Mouse (Mus musculus): ENCODE measurements around the gene Btn1a1.

Btn1a1 gene

DNA sequence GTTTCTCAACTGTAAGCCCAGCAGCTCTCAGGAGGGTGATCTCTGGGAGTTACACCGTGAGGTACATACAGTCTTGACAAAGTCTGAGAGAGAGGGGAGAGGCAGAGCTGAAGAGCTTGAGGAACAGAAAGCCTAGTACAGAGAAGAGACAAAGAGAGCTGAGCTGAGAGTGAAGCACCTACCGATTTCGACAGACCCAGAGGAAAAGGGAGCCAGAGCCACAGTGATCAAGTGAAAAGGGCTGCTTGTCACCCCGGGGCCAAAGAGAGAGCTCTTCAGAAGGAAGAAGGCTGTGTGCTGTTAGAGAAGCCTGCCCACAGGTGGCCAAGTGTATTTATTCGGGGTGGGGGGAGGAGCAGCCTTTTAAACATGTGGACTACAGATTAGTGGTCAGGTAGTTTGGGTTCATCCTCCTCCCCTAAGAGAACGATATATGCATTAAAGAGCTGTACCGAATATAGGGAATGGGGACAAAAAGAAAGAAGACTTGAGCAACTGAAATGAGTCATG, at the start of gene Btn1a1:
TSS of gene Btn1a1 (minus strand) at position 302 of the 510 bp plus-strand sequence.
- no peak for DNase-seq (ENCODE audit: low spot score in 2 of 2)

DNA sequence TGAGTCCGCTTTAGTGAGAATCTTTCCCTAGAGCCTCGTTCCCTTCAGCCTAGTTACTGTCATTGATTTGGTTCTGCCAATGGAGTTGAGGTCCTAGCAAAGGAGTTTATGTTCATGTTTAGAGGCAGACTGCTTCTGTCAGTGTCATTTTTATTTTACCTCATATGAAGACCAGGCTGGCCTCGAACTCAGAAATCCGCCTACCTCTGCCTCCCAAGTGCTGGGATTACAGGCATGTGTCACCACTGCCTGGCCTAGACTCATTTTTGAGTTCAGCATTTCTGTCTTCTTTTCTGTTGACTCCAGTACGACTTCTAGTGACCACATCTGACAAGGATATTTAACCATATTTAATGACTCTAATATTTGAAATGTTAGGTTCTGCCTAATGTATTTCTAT, 49.6 kb upstream of the Btn1a1 start:
- no peak for DNase-seq (ENCODE audit: low spot score in 2 of 2)

DNA sequence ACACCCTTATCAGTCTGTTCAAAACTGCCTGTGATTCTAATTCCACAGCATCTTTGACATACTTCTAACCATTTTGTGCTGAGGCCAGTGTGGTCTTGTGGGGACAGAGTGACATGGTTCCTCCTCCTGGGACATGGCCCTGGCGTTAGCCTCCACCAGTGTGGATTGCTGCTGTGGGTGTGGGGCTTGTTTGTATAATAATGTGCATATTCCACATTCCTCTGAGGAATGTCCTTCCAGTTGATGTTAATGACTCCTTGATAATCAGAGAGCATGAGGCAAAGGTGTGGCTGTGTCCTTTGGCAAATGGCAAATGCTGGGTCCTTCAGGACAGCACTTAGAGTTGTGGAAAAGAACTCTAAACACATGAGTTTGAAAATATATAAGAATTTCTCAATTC, 47.8 kb upstream of the Btn1a1 start:
- DNase-seq (ENCODE audit: low spot score in 2 of 2) = no peak

DNA sequence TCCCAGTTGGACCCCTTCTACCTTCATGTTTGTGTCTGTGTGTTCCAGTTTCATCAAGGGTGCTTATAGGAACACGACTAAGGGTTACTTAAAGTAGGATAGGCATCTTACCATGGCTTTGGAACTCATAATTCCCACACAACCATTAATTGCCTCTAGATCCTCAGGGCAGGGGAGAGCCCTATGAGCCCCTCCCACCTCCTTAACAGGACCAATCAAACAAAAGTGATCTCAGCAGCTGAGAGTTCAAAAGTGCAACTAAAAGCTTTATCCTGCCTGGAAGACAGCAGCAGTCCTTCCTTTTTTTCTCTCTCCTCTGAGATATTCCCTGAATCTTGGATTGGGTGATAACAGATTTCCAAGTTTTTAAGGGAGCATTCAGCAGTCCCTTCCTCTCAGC, 44.4 kb upstream of the Btn1a1 start:
- no peak for DNase-seq (ENCODE audit: low spot score in 2 of 2)

DNA sequence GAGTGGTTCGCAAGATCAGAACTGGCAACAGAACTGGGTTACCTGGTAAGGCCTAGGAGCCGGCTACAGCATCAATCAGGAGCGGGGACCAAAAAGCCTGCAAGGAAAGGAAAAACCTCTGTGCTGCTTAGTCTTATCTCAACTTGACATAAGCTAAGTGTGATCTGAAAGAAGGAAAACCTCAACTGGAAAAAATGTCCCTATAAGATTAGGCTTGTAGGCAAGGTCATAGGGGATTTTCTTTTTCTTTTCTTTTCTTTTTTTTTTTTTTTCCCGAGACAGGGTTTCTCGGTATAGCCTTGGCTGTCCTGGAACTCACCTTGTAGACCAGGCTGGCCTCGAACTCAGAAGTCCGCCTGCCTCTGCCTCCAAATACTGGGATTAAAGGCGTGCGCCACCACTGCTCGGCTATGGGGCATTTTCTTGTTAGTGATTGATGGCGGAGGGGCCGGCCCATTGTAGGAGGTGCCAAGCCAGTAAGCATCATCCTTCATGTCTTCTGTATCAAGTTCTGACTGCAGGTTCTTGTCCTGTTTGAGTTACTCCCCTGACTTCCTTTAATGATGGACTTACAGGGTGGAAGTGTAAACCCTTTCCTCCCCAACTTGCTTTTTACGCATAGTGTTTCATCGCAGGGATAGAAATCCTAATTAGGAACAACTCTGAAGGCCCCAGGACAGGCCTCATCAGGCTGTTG, 41.3 kb upstream of the Btn1a1 start:
- DNase-seq (ENCODE audit: low spot score in 2 of 2) = no peak

DNA sequence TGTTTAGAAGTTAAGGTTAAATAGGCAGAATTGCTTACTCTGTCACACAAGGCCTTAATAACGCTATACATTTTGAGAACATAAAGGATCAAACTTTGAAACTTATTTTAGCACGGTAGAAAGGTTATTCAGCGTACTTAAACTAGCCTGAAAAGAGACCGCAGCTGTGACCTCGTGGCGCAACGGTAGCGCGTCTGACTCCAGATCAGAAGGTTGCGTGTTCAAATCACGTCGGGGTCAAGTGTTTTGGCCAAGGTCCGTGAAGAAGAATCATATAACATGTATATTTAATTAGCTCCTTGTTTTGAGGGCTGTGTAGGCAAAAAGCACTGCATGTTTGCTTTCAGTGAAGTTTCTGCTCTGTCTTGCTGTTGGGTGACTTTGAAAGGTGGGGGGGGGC, 40.6 kb upstream of the Btn1a1 start:
- no peak for DNase-seq (ENCODE audit: low spot score in 2 of 2)

DNA sequence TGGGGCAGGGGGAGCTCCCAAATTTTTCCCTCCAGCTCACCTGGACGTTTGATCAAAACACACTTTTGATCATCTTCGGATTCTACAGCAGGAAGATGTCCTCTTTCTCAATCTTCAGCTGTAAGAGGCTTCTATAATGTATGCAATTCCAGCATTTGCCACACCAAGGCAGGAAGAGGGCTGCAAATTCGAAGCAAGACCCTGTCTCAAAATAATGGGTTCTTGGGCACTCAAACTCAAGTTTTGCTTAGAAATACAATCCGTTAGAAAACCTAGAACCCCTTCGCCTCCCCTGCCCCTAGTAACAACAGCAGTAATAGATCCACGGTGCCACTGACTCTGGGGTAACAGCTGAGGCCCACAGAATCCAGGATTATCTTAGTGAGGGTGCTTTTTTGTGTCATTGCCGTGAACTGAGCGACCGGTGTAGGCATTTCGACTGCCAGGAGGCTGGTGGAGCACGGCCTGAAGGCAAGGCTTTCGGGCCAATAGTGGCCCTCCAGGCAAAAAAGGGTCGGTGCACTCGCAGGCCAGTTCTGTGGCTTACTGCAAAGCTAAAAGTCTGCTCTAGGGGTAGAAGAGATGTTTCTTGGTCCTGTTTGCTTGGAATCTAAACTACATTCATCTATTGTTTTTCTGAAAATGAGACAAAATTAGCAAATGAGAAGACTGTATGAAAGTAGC, 40.1 kb upstream of the Btn1a1 start:
- no peak for DNase-seq (ENCODE audit: low spot score in 2 of 2)

DNA sequence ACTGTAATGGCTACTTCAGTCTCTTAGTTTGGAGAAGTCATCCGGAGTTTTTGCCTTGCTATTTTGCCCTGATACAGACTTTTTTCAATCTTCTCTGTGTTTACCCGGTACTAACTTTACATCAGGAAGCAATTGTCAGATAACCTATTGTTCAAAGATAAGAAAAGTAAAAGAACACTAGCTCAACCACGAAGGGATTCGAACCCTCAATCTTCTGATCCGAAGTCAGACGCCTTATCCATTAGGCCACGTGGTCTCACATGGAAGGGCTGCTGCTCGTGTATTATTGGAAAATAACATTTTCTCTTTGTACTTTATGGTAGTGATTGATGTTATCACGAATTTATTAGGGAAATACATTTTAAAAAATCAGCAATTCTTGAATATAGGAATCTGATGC, 38.1 kb upstream of the Btn1a1 start:
- DNase-seq (ENCODE audit: low spot score in 2 of 2) = peak in 1 of 2 experiments; percentile 77

DNA sequence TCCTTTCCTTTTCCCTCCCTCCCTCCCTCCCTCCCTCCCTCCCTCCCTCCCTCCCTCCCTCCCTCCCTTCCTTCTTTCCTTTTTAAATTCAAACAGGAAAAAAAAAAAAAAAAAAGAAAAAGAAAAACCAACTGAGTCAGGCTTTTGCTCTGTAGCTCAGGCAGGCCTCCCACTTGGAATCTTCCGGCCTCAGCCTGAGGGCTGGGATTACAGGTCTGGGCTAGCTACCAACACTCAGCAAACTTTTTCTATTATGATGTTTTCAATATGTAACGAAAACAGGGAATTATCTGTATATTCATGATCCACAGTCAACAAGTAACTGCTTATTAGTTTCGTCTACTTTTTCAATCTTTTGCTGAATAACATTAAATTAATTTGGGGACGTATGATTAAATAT, 37.2 kb upstream of the Btn1a1 start:
- no peak for DNase-seq (ENCODE audit: low spot score in 2 of 2)

DNA sequence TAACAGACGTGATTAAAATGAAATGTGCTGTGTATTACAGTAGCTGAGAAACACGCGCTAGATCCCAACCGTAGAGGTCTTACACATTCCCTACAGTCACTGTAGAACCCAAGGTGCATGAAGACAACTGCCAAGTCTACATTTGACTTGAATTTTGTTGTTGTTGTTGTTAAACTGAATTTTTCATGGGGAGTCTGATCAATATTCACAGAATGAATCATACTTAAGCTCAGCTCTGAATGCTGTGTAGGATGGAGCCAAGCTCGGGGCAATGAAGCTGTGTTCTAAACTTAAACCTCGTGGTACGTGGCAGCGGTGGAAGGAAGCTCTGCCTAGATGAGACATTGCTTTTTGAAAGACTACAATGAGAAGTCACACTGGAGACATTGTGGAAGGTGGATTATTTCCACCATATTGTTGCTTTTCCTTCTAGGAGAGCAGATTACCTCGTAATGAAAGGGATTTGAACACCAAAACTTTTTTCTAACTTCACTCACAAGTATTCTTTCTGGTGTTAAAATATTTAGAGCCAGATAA, 36.4 kb upstream of the Btn1a1 start:
- DNase-seq (ENCODE audit: low spot score in 2 of 2) = no peak

DNA sequence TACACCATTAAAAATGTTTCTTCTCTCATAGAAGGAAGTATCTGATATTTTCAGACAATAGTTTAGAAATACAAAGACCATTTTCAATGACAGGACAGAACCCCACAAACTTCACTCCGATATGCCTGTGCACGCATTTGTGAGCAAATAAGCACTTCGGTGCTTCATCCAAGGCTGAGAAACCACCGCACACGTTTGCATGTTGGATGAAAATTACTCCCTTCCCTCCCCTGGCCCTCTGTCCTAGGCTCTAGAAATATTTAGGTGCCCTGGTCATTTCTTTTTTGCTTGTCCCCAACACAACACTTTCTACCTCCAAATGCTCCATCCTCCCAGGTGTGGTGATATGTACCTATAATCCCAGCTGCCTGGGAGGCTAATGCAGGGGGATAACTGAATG, 35.8 kb upstream of the Btn1a1 start:
- no peak for DNase-seq (ENCODE audit: low spot score in 2 of 2)

DNA sequence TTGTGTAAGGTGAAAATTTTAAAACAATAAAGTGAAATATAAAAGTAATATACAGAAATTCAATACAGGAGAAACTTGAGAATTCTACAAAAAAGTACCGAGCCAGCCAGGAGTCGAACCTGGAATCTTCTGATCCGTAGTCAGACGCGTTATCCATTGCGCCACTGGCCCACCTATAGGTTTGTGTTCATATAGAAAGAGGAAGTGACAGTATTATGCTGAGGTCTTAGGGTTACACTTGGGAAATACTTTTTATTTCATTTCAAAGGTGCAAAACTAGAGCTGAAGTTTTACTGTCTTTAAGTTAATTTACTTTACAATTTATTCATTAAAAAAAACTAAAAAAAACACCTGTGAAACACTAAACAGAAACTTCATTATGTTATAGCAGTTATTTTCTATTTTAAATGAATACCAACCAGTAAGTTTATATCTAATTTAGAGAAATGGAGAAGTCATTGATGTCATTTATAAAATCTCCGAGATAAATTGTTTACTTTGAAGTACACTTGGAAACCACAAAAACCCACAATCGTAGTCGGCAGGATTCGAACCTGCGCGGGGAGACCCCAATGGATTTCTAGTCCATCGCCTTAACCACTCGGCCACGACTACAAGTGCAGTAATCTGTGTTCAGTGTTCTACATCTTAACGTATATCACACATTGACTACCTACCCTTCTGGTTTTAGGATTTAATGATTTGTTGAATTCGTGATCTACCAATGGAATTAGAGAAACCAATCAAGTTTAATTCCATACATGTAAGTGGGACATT, 34.9 kb upstream of the Btn1a1 start:
- DNase-seq (ENCODE audit: low spot score in 2 of 2) = peak in 1 of 2 experiments; percentile 86

DNA sequence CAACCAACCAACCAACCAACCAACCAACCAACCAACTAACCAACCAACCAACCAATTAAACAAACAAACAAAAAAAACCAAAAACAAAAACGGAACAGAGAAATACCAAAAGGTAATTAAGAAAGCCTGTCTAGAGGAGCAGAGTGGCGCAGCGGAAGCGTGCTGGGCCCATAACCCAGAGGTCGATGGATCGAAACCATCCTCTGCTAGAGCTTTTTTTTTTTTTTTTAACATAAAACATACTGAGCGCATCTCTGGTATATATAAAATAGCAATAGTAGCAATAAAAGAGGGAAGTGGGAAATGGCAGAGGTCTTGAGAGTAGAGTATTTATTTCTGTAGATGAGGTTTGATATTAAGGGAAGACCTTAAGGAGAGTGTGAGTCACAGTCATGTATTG, 34.2 kb upstream of the Btn1a1 start:
- no peak for DNase-seq (ENCODE audit: low spot score in 2 of 2)

DNA sequence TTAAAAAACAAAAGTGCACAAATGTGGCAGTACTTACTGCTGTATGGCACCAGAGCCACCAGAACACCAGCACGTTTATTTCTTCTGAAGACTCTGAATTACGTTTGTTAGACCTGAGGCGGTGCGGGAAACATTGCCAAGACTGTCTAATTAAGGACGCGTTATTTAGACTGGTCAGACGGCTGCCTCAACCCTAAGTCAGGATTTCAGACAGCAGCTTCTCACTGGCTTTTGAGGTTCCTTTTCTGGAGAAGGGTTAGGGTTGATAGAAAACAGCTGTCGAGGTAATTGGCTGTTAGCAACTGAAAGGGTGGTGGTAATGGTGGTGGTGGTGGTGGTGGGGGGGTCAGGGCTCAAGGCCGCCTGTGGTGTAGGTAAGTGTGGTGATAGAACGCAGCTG, 33.0 kb upstream of the Btn1a1 start:
- no peak for DNase-seq (ENCODE audit: low spot score in 2 of 2)

DNA sequence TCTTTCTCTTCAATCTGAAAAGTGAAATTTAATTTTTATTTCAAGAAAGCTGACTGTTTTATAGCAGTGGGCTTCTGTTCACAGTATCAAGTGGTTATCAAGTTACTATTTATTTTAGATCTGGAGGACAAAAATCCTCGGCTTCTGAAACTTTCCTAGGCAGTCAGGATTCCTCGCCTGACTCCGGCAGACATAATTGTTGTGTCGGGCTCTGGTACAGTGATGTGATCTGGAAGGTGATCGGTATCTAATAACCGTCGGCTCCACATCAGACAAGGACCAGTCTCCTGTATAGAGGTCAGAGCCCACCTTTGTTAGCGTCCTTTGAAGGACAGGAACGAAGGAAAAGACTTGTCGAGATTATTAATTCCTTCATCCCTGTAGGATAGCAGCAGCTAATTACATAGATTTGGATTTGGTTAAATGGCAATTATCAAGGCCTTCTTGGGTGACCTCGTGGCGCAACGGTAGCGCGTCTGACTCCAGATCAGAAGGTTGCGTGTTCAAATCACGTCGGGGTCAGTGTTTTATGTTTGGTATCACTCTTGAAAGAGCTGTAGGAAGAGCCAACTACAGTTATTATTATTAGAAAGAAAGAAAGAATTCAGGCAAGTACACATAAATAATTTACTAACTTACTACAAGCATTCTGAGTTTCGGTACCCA, 32.1 kb upstream of the Btn1a1 start:
- peak in 1 of 2 experiments; percentile 43 for DNase-seq (ENCODE audit: low spot score in 2 of 2)

DNA sequence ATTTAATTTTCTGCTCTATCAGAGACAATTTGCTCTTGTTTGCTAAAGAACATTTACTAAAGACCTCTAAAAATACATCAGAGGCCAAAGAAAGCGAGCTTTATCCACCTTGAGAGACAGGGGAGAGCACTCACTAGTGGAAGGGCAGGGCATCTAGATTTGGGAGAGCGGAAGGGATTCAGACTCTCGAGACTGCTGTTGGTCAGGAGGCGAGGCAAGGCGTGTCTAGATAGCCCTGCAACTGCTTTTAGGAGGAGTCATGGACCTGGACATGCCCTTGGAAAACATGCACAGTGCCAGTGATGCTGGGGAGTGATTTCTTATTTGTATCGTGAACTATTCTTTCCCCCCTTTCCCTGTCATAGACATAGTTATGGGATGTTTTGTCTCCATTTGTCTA, 29.8 kb upstream of the Btn1a1 start:
- DNase-seq (ENCODE audit: low spot score in 2 of 2) = no peak

DNA sequence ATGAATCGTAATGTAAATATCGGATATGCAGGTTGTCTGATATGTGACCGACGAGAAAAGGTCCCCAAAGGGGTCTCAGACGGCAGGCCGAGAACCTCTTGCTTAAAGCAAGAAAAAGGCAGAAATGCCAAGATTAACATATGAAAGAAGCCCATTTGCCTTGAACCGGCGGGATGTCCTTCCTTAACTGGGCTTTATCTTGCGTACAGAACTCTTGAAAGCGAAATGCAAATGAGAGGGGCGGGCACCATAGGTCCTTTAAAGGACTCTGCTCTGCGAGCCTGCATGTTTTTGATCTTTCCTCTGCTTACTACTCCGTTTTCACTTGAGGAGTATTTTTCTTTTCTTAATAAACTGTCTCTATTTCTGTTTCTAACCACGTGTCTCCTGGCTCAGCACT, 26.3 kb upstream of the Btn1a1 start:
- DNase-seq (ENCODE audit: low spot score in 2 of 2) = no peak

DNA sequence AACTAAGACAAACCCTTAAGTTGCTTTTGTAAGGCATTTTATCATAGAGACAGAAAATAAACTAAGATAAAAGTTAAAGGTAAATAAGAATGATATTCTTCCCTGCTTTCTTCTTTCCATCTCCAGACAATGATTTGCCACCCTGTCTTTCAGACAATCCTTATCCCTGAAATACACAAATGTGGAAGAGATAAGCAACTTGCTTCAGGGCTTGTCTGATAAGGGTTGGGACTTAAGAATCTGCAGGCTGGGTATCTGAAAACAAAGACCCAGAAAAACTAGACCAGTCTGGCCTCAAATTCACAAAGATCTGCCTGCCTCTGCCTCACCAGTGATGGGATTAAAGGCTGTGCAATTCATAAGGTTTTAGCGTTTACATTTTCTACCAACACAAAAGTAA, 25.6 kb upstream of the Btn1a1 start:
- no peak for DNase-seq (ENCODE audit: low spot score in 2 of 2)

DNA sequence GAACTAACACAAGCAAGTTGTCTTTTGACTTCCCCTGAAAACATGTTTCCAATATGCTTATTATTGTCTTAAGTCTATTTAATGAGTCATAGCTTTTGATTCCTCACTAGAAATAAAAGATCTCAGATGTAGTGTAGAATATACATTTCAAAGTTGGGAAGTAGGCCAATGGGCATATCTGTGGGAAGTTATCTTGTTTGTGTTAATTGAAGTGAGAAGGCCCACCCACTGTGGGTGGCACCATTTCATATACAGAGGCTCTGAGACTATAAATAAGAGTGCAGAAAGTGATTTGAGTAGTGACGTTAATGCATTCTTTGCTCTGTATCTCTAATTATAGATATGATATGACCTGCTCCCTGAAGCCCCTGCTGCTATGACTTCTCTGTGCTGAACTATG, 25.2 kb upstream of the Btn1a1 start:
- no peak for DNase-seq (ENCODE audit: low spot score in 2 of 2)

DNA sequence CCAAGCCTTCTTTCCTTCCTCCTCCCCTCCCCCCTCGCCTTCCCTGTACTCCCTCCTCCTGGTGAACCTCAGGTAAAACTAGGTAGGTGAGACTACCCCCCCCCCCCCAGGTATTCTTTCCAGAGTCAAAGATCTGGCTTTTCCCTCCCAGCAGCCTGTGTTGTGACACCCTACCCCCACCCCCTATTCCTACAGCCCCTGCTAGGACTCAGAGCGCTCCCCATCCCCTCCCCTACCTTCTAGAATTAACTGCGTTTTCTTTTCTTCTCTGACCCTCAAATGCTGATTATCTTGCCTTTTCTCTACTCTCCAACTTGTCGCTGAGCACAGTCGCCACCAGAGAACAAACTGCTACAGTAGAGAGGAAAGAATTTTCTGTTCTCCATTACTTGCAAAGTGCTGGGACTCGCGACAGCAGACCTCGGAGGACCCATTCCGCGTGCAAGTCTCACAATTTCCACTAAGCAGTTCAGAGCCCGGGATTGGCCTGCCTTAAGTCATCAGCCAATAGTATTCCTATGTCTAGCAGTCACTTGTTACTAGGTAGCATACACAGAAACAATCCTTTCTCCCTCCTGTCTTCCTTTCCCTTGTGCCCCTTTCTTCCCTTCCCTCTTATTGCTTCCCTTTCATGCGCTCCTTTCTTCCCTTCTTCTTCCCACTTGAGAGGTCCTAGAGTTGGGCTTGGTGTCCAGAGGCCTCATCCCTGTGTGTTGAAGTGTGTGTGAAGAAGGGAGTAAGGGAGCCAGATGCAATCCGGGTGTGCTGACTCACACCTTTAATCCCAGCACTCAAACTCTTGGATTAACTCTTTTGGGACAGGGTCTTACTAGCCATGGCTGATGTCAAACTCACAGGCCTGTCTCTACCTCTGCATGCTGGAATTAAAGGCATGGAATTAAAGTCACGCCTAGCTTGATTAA, 23.0 kb upstream of the Btn1a1 start, which contains the start of gene Btn2a2:
TSS of gene Btn2a2 (minus strand) at position 458 of the 923 bp plus-strand sequence.
- peak; percentile 43 to 73 for DNase-seq (ENCODE audit: low spot score in 2 of 2)

DNA sequence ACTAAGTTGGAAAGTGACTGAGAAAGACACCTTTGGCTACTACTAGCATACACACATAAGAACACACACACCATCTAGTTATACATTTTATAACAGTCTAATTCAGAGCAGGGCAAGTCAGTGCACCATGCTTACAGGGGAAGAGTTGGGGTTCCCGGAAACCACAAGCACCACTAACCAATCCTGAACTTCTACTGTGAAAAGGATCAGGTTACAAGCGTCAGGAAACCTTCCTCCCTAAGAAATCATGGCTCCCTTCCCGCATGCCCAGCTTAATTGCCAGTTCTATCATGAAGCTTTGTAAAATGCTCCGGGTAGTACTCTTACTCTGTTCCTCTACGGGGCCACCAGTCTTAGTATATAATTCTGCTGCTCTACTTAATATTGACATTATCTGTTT, 19.6 kb upstream of the Btn1a1 start:
- DNase-seq (ENCODE audit: low spot score in 2 of 2) = no peak
